Comparison of ENCODE assay signal across 21 mouse cellular contexts in the genomic region with DNA sequence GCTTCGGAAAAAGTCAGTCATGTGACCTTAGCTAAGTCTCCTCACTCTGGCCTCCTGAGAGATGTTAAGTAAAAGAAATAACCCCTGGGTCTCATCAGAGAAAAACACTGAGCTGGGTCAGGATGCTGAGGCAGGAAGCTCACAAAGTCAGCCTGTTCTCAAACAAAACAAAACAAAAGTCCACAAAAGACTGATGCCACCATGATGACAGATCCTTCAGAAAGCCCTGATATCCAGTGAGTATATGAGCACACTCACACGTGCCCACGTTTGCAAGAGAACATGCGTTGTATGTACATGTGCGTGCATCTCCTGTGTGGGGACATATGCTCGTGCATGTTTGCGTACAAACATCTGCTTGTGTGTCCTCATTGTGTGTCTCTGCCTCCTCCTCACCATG. TPM values are rescaled to one million over a fixed set of nuclear protein-coding genes. Genes with fewer than 3 reads are reported as not detected.
DNase-seq lines count a peak whose midpoint lies in the region; ATAC-seq lines count a peak whose summit lies in the region.
"Had no signal": no experiment of that assay in that cellular context is flagged by ENCODE, and none has a peak within 500 bp of the region (broad histone marks: within the 10 kb centered on the region; RNA-seq: fewer than 3 reads in every experiment).

No protein-coding gene starts in this region.

- peak overlapping the region; percentile 80; the same call in 1 of the 2 replicates for H3K27ac ChIP-seq in heart, embryonic 15.5 days
- H3K27ac ChIP-seq in midbrain, embryonic 10.5 days (replicated peaks) = peak overlapping the region; percentile 55
- no peak overlapping the region for H3K27ac ChIP-seq in midbrain, embryonic 15.5 days
- H3K27ac ChIP-seq: embryonic facial prominence, embryonic 13.5 days; forebrain, embryonic 12.5 days had no signal

- H3K9ac ChIP-seq in heart, embryonic 15.5 days = no peak overlapping the region
- H3K9ac ChIP-seq in midbrain, embryonic 15.5 days = no peak overlapping the region
- H3K9ac ChIP-seq: embryonic facial prominence, embryonic 13.5 days; forebrain, embryonic 12.5 days had no signal

- peaks cover 31% of the 10 kb centered on the region for H3K4me1 ChIP-seq in heart, embryonic 15.5 days (replicated peaks)
- H3K4me1 ChIP-seq in midbrain, embryonic 10.5 days = peaks cover 66% of the 10 kb centered on the region
- peaks cover 18% of the 10 kb centered on the region; the same call in 1 of the 2 replicates for H3K4me1 ChIP-seq in midbrain, embryonic 15.5 days
- H3K4me1 ChIP-seq: embryonic facial prominence, embryonic 13.5 days had no signal

- H3K9me3 ChIP-seq in heart, embryonic 15.5 days (replicated peaks) = no peaks in the 10 kb centered on the region
- H3K9me3 ChIP-seq in midbrain, embryonic 10.5 days (replicated peaks) = no peaks in the 10 kb centered on the region
- H3K9me3 ChIP-seq in midbrain, embryonic 15.5 days = no peaks in the 10 kb centered on the region
- H3K9me3 ChIP-seq: embryonic facial prominence, embryonic 13.5 days; forebrain, embryonic 12.5 days had no signal

- intact Hi-C loops in heart, postnatal 36 days (cut with DNase I) = no loop called here
- intact Hi-C loops in heart, postnatal 14 days (cut with DNase I) = no loop called here

- no peak overlapping the region for H3K4me2 ChIP-seq in heart, embryonic 15.5 days
- no peak overlapping the region for H3K4me2 ChIP-seq in midbrain, embryonic 15.5 days
- H3K4me2 ChIP-seq: embryonic facial prominence, embryonic 13.5 days; forebrain, embryonic 12.5 days had no signal

- H3K4me3 ChIP-seq in heart, embryonic 15.5 days = no peak overlapping the region
- no peak overlapping the region for H3K4me3 ChIP-seq in midbrain, embryonic 10.5 days
- no peak overlapping the region for H3K4me3 ChIP-seq in midbrain, embryonic 15.5 days
- H3K4me3 ChIP-seq: embryonic facial prominence, embryonic 13.5 days; forebrain, embryonic 12.5 days had no signal

- DNase-seq in heart, adult 11 months = peak; percentile 78
- no peak for DNase-seq in heart, postnatal 36 days
- DNase-seq in heart, postnatal 14 days = no peak
- no peak for DNase-seq in midbrain, embryonic 10.5 days (ENCODE audit: low spot score)
- no peak for DNase-seq in spleen, postnatal 14 days (ENCODE audit: low spot score in 2 of 2)
- DNase-seq: adrenal gland, postnatal 14 days; cerebellum, adult 18-20 months; cerebellum, adult 9-11 months; cerebellum, postnatal 36 days; gastrocnemius, postnatal 36 days; kidney, adult 8-10 months had no signal

- no peaks in the 10 kb centered on the region for H3K36me3 ChIP-seq in heart, embryonic 15.5 days
- no peaks in the 10 kb centered on the region for H3K36me3 ChIP-seq in midbrain, embryonic 10.5 days
- no peaks in the 10 kb centered on the region for H3K36me3 ChIP-seq in midbrain, embryonic 15.5 days (replicated peaks)
- H3K36me3 ChIP-seq: embryonic facial prominence, embryonic 13.5 days; forebrain, embryonic 12.5 days had no signal

- ATAC-seq in heart, embryonic 15.5 days (replicated peaks; ENCODE audit: insufficient number of reproducible peaks, insufficient read depth, low FRiP score, low read depth) = no peak
- no peak for ATAC-seq in midbrain, embryonic 15.5 days (replicated peaks)
- ATAC-seq: activated CD4-positive, CD25-positive, alpha-beta regulatory T cell, adult 4 months; hindbrain, embryonic 16.5 days; inflammation-experienced regulatory T-cells, adult 6 months; intestine, postnatal 0 days; Patski had no signal

- no peaks in the 10 kb centered on the region for H3K27me3 ChIP-seq in heart, embryonic 15.5 days
- H3K27me3 ChIP-seq in midbrain, embryonic 10.5 days (ENCODE audit: low read depth, poor library complexity, severe bottlenecking) = peaks cover 15% of the 10 kb centered on the region
- peaks cover 3% of the 10 kb centered on the region; the same call in 1 of the 2 replicates for H3K27me3 ChIP-seq in midbrain, embryonic 15.5 days (replicated peaks)
- H3K27me3 ChIP-seq: CH12.LX had no signal

- 78% methylated on average over 7 of the region's 7 CpGs for WGBS in heart, embryonic 15.5 days
- 82% methylated on average over 7 of the region's 7 CpGs for WGBS in midbrain, embryonic 10.5 days
- WGBS in midbrain, embryonic 15.5 days = 74% methylated on average over 7 of the region's 7 CpGs

RNA-seq across cellular contexts. Expression of gene Fam189a2, which starts 7.5 kb away (rescaled TPM):
- total RNA-seq in heart, postnatal 36 days (2021) = 10 to 100 TPM; 55.8 to 62.4 TPM
- polyA plus RNA-seq in heart, embryonic 15.5 days (2015; fragmentation: Nextera tagmentation; extraction: Ambion mirVana) = 5.6 and 5.9 TPM in 2 replicates
- total RNA-seq in heart, postnatal 14 days (2021) = 10 to 100 TPM; 51.6 to 55.6 TPM
- polyA plus RNA-seq in midbrain, embryonic 10.5 days (2016; fragmentation: Nextera tagmentation; extraction: Ambion mirVana) = 0.95 and 1.1 TPM in 2 replicates
- 1.8 and 2.3 TPM in 2 replicates for polyA plus RNA-seq in midbrain, embryonic 15.5 days (2015; fragmentation: Nextera tagmentation; extraction: Ambion mirVana)
- total RNA-seq: CH12.LX had no signal
- polyA plus RNA-seq: activated CD4-positive, CD25-positive, alpha-beta regulatory T cell, adult 4 months; inflammation-experienced regulatory T-cells, adult 6 months had no signal
